Mouse (Mus musculus): ENCODE results near the gene Rab3il1.

The Rab3il1 gene

DNA sequence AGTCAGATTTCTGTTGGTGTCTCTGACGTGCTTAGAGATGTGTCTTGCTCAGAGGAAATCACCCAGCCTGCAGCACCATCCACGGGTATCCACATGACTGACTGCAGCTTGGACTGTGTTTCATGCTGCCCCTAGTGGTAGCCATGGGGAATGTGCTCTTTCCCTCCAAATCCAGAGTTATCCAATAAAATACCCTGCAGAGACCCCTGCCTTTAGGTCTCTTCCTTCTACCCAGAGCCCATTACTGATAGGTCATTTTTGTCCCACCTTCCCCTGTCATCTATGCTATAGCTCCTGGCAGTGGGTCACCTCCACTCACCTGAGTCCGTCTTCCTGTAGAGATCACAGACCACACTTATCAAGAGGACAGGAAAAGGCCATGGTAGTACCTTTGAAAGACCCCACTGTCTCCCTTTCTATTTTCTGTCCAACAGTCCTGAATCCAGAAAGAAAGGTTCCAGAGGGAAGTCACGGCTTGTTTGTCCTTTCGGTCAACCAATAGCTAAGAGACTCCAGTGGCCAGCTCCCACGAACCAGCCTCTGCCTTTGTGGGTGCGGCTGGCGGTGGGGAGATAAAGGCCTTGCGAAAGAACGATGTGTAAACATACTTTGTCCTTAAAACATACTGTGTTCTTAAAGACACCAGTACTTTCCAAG, 58.6 kb downstream of the Rab3il1 start:
- peak; percentile 82 for DNase-seq (ENCODE audit: low read depth, low spot score)

DNA sequence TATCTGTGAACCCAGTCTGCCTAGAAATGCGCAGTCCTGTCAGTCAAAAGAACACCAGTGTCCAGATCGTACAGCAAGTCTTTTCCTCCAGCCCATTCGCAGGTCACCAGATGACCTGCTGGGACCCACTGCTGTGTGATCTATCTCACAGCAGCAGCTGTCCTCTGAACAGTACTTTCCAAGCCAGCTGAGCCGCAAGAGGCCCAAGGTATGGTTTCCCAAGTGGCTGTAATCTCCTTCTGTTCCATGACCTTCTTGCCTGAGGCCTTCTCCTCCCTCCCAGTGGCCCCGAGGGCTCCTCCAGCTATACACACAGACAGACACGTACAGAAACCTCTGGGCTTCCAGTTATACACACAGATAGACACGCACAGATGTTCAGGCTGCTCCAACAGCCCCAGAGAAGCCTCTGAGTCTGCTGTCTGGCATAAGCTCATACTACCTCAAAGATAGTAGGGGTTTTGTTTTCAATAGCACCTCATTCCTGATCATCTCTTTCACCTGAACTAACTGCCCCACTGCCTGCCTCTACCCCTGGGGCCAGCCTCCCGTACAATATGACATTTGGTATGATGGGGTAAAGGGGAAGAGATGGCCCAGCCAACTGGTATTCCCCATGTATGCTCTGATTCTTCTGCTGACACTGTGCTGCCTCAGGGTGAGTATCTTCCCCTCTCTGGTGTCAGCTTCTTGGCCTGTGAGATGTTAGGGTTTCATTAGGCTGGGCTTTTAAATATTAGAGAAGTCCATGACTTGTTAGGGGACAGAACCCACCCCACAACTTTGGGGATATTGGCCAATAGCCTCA, 59.5 kb downstream of the Rab3il1 start:
- no peak for DNase-seq (ENCODE audit: low read depth, low spot score)

DNA sequence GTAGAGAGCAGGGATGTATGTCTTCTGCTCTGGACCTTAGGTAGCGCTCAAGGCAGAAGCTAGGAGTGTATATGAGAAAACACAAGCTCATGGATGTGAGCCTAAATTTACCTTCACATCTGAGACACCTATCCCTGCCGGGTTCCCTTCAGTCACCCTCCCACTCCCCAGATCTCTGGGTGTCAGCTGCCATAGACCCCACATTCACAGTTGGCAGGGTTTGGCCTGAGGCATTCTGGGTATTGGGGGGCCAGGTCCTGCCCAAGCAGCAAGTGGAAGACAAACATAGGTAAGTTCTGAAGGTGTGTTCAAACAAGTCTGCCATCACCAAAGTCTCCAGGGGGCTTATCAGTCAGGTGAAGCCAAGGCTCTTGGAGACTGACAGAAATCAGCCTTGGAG, 60.2 kb downstream of the Rab3il1 start:
- no peak for DNase-seq (ENCODE audit: low read depth, low spot score)

DNA sequence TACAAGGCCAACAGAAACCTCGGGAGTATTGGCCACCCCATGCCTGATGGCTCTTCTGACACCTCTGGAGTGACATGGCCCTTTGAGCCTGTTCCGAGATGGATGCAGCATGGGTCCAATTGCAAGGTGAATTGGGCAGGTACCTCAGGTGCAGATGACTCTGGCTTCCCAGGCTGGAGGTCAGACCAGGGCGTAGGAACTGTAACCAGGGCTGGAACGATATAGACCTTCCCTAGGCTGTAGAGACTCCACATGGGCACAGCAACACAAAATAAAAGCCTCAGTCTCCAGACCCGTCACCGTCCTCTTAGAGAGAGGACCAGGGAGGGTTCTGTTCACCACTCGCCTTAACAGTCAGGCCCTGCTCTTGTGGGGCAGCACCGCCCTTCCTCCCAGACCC, 60.8 kb downstream of the Rab3il1 start:
- DNase-seq (ENCODE audit: low read depth, low spot score), result no peak

DNA sequence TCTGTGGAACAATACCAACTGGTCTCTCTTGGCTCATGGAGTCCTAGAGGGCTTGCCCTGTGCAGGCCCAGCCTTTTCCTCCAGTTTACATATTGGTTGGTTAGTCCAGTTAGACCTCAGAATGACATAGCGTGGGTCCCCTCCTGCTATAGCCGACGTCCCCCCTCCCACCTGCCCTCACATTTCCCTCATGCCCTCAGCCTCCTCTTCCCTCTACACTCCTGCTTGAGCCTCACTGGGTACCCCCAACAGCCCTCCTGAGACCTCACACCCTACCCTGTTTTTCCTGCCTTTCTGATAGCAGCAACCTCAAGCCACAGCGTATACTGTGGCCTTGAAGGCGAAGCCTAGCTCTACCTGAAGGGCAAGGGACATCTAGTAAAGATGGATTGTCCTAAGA, 61.4 kb downstream of the Rab3il1 start:
- no peak for DNase-seq (ENCODE audit: low read depth, low spot score)

DNA sequence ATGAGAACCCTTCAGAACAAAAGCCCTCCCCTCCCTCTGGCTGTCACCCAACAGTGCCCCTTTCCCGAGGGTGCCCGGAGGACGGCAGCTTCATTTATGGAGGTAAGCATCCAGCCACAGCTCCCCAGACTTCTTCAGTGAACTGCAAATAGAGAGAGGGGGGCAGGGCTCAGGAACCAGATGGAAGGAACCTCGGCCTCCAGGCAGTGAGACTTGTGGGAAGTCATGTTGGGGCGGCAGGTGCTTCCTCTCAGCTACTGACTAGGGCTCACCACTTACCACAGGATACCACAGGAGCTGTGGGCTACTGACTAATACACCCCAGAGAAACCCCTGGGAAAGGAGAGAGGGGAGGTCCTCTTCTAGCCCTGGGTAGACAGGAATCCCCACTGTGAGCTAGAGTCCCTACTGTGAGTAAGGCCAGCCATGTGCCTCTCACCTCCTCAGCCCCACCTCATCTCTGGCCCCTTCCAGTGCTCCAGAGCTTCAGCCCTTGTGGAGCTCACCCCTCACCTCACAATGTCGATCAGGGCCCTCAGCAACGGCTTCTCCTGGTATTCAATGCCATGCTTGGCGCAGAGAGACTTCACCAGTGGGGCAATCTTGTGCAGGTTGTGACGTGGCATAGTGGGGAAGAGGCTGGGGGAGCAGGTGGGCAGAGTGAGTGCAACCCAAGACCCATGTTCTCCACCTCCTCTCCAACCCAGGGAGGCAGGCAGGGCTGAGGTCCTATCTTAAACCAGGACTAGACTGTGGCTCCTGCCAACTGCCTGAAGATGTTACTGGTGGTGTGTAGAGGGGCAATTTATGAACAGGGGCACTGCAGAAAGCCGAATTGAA, 62.9 kb downstream of the Rab3il1 start:
- DNase-seq (ENCODE audit: low read depth, low spot score), result peak; percentile 50

GRCm38 (mm10) chr19:10065465-10066188, 64.2 kb downstream of the Rab3il1 start:
- DNase-seq (ENCODE audit: low read depth, low spot score), result no peak

GRCm38 (mm10) chr19:10066189-10066500, 64.7 kb downstream of the Rab3il1 start:
- DNase-seq (ENCODE audit: low read depth, low spot score), result no peak

GRCm38 (mm10) chr19:10066502-10066901, 65.0 kb downstream of the Rab3il1 start:
- no peak for DNase-seq (ENCODE audit: low read depth, low spot score)

GRCm38 (mm10) chr19:10067701-10068100, 66.2 kb downstream of the Rab3il1 start:
- DNase-seq (ENCODE audit: low read depth, low spot score), result peak; percentile 35

DNA sequence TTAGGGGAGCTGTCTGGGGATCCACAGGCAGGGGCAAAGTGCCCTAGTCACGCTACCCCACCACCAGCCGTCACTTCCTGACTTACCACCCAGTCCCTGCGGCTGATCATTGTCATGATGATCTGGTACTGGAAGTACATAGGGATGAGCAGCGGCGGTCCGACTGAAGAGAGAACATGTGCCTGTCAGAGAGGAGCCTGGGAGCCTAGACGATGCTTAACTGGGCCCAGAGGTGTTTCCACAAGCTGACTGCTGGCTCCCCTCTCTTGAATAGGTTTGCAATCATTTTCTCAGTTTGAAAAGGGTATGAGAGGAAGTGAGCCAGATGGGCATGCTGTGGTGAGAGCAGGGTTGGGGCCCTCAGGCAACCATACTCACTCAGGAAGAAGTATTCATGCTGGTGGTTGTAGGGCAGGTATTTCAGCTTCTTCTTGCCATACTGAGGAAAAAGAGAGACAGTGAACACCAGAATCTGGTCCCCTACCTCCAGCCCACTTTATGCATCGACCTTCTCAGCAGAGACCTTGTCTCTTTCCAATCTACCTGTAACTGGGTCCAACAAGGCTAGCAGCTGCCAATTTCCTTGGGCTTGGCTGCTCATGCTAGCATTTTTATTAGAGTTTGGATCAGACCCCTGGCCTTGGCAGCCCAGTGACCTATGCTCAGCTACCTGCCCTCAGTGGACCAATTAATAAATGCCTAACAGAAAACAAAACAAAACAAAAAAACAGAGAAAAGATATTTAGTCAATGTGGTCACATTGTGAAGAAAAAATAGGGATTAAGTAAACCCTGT, 68.9 kb downstream of the Rab3il1 start:
- no peak for DNase-seq (ENCODE audit: low read depth, low spot score)

GRCm38 (mm10) chr19:10071166-10071565, 69.7 kb downstream of the Rab3il1 start:
- DNase-seq (ENCODE audit: low read depth, low spot score), result peak; percentile 48

DNA sequence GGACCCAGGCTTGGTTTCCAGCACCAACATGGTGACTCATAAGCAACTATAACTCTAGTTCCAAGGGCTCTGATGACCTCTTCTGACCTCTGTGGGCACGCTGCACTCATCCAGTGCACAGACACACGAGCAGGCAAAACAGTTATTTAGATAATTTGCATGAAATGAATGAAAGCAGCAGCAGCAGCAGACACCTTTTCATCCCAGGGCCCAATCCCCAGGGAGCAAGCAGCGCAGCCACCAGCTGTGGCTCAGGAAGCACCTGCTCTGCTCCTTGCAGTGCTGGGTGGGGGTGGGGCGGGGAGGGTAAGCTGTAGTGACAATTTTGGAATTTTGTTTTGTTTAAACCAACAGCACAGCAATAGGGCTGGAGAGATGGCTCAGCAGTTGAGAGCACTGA, 70.4 kb downstream of the Rab3il1 start:
- DNase-seq (ENCODE audit: low read depth, low spot score), result no peak

GRCm38 (mm10) chr19:10073145-10073544, 71.7 kb downstream of the Rab3il1 start:
- DNase-seq (ENCODE audit: low read depth, low spot score), result no peak

- DNase-seq (ENCODE audit: low read depth, low spot score), result no peak
These were observed 76.9 kb downstream of the Rab3il1 start for GRCm38 (mm10) chr19:10078392-10078791.

DNA sequence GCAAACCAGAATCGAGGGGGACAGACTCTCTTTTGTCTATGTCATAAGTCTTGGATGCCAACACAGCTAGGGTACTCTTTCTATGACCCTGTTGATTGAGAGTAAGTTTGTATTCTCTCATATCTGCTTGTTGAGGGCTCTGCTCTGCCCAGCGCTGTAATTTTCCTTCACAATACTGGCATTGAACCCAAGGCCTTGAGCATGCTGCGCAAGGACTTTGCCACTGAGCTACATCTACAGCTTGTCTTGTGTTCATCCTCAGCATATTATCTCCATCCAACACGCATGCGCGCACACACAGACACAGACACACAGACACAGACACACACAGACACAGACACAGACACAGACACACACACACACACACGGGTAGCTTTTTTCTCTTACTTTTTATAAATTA, 78.9 kb downstream of the Rab3il1 start:
- DNase-seq (ENCODE audit: low read depth, low spot score), result no peak

GRCm38 (mm10) chr19:10082105-10082504, 80.6 kb downstream of the Rab3il1 start:
- no peak for DNase-seq (ENCODE audit: low read depth, low spot score)

DNA sequence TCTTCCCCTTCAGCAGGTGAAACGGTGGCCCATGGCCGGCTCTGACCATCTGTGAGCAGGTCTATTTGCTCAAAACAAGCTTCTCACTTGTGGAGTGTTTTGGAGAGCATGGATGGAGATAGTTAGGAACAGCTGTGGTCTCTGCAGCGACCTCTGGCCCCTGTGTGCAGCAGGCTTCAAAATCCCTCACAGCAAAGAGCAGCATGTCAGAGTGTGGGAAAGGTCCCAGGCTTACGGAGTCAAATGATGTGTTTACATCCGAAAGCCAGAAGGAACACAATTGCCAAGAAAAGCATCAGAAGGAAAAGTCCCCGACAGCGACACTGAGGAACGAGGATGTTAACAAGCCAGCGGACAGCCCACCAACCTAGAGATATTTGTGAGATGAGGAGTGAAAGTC, 84.0 kb downstream of the Rab3il1 start:
- no peak for DNase-seq (ENCODE audit: low read depth, low spot score)

- no peak for DNase-seq (ENCODE audit: low read depth, low spot score)
These were observed 85.5 kb downstream of the Rab3il1 start for GRCm38 (mm10) chr19:10086976-10087375.

Data from brain, adult 2 months (tissue).